Mouse (Mus musculus): ENCODE measurements around the gene D6Wsu163e. TPM values are rescaled to one million over a fixed set of nuclear protein-coding genes. Genes with fewer than 3 reads are reported as not detected.

Gene D6Wsu163e
- polyA plus RNA-seq, 1 experiment from 2014 or later, result 16.0 TPM

GRCm38 (mm10) chr6:126981539-126982234, 41.9 kb downstream of the D6Wsu163e start:
- no peak overlapping the region for H3K4me2 ChIP-seq (ENCODE audit: low read depth, low read length)
- peaks cover 3% of the 10 kb centered on the region; the same call in 1 of the 2 replicates for H3K36me3 ChIP-seq (ENCODE audit: control insufficient read depth, insufficient read depth)
- H3K27ac ChIP-seq (ENCODE audit: low read length), result peak overlapping the region; percentile 45; the same call in 1 of the 2 replicates
- H3K9ac ChIP-seq (ENCODE audit: low read length), result no peak overlapping the region
- H3K9me3 ChIP-seq (replicated peaks; ENCODE audit: control insufficient read depth, low read length), result no peaks in the 10 kb centered on the region
- ATAC-seq (replicated peaks; ENCODE audit: extremely low read depth, insufficient read depth, low FRiP score), result peak; percentile 63
- no peak overlapping the region for H3K4me3 ChIP-seq (ENCODE audit: low read length)
- peaks cover 5% of the 10 kb centered on the region for H3K4me1 ChIP-seq (ENCODE audit: control insufficient read depth, insufficient read depth, low read length)
- H3K27me3 ChIP-seq (ENCODE audit: control insufficient read depth, insufficient read depth, low read length), result no peaks in the 10 kb centered on the region
- WGBS, result 25% methylated on average over 5 of the region's 5 CpGs

- H3K4me2 ChIP-seq (ENCODE audit: low read depth, low read length), result no peak overlapping the region
- no peak overlapping the region for H3K9ac ChIP-seq (ENCODE audit: low read length)
- WGBS, result 61% methylated on average over 2 of the region's 2 CpGs
- no peaks in the 10 kb centered on the region for H3K36me3 ChIP-seq (ENCODE audit: control insufficient read depth, insufficient read depth)
- ATAC-seq (replicated peaks; ENCODE audit: extremely low read depth, insufficient read depth, low FRiP score), result no peak
- H3K27me3 ChIP-seq (ENCODE audit: control insufficient read depth, insufficient read depth, low read length), result no peaks in the 10 kb centered on the region
- no peak overlapping the region for H3K4me3 ChIP-seq (ENCODE audit: low read length)
- H3K4me1 ChIP-seq (ENCODE audit: control insufficient read depth, insufficient read depth, low read length), result no peaks in the 10 kb centered on the region
- no peak overlapping the region for H3K27ac ChIP-seq (ENCODE audit: low read length)
- H3K9me3 ChIP-seq (replicated peaks; ENCODE audit: control insufficient read depth, low read length), result no peaks in the 10 kb centered on the region
These were observed 53.9 kb downstream of the D6Wsu163e start for GRCm38 (mm10) chr6:126993676-126994075.

GRCm38 (mm10) chr6:126995494-126995893, 55.7 kb downstream of the D6Wsu163e start:
- H3K27ac ChIP-seq (ENCODE audit: low read length), result no peak overlapping the region
- H3K4me1 ChIP-seq (ENCODE audit: control insufficient read depth, insufficient read depth, low read length), result no peaks in the 10 kb centered on the region
- WGBS, result 43% methylated on average over 3 of the region's 3 CpGs
- H3K27me3 ChIP-seq (ENCODE audit: control insufficient read depth, insufficient read depth, low read length), result no peaks in the 10 kb centered on the region
- H3K9ac ChIP-seq (ENCODE audit: low read length), result no peak overlapping the region
- no peak overlapping the region for H3K4me3 ChIP-seq (ENCODE audit: low read length)
- H3K36me3 ChIP-seq (ENCODE audit: control insufficient read depth, insufficient read depth), result no peaks in the 10 kb centered on the region
- no peak for ATAC-seq (replicated peaks; ENCODE audit: extremely low read depth, insufficient read depth, low FRiP score)
- no peaks in the 10 kb centered on the region for H3K9me3 ChIP-seq (replicated peaks; ENCODE audit: control insufficient read depth, low read length)
- H3K4me2 ChIP-seq (ENCODE audit: low read depth, low read length), result no peak overlapping the region

GRCm38 (mm10) chr6:126996399-126996798, 56.6 kb downstream of the D6Wsu163e start:
- 64% methylated on average over 5 of the region's 5 CpGs for WGBS

GRCm38 (mm10) chr6:127005646-127006045, 65.9 kb downstream of the D6Wsu163e start:
- no peaks in the 10 kb centered on the region for H3K36me3 ChIP-seq (ENCODE audit: control insufficient read depth, insufficient read depth)
- 88% methylated on average over 3 of the region's 3 CpGs for WGBS
- ATAC-seq (replicated peaks; ENCODE audit: extremely low read depth, insufficient read depth, low FRiP score), result no peak
- no peak overlapping the region for H3K4me3 ChIP-seq (ENCODE audit: low read length)
- H3K9me3 ChIP-seq (replicated peaks; ENCODE audit: control insufficient read depth, low read length), result no peaks in the 10 kb centered on the region
- no peaks in the 10 kb centered on the region for H3K4me1 ChIP-seq (ENCODE audit: control insufficient read depth, insufficient read depth, low read length)
- H3K9ac ChIP-seq (ENCODE audit: low read length), result no peak overlapping the region
- no peak overlapping the region for H3K4me2 ChIP-seq (ENCODE audit: low read depth, low read length)
- no peak overlapping the region for H3K27ac ChIP-seq (ENCODE audit: low read length)
- H3K27me3 ChIP-seq (ENCODE audit: control insufficient read depth, insufficient read depth, low read length), result no peaks in the 10 kb centered on the region

More at GRCm38 (mm10) chr6:126996399-126996798, 56.6 kb downstream of the D6Wsu163e start:
- Histone ChIP-seq H3K27ac (ENCODE audit: low read length) (no peak overlapping the region), H3K4me2 (ENCODE audit: low read depth, low read length) (no peak overlapping the region), H3K36me3 (ENCODE audit: control insufficient read depth, insufficient read depth) (no peaks in the 10 kb centered on the region), H3K4me1 (ENCODE audit: control insufficient read depth, insufficient read depth, low read length) (no peaks in the 10 kb centered on the region), H3K27me3 (ENCODE audit: control insufficient read depth, insufficient read depth, low read length) (no peaks in the 10 kb centered on the region), H3K4me3 (ENCODE audit: low read length) (no peak overlapping the region), H3K9ac (ENCODE audit: low read length) (no peak overlapping the region), H3K9me3 (replicated peaks; ENCODE audit: control insufficient read depth, low read length) (no peaks in the 10 kb centered on the region)
- no peak for ATAC-seq (replicated peaks; ENCODE audit: extremely low read depth, insufficient read depth, low FRiP score)

- Histone ChIP-seq H3K4me2 (ENCODE audit: low read depth, low read length) (no peak overlapping the region), H3K9me3 (replicated peaks; ENCODE audit: control insufficient read depth, low read length) (no peaks in the 10 kb centered on the region), H3K36me3 (ENCODE audit: control insufficient read depth, insufficient read depth) (no peaks in the 10 kb centered on the region), H3K4me1 (ENCODE audit: control insufficient read depth, insufficient read depth, low read length) (no peaks in the 10 kb centered on the region), H3K27ac (ENCODE audit: low read length) (no peak overlapping the region), H3K9ac (ENCODE audit: low read length) (no peak overlapping the region), H3K4me3 (ENCODE audit: low read length) (no peak overlapping the region), H3K27me3 (ENCODE audit: control insufficient read depth, insufficient read depth, low read length) (no peaks in the 10 kb centered on the region)
- WGBS, result 71% methylated on average over 3 of the region's 3 CpGs
- ATAC-seq (replicated peaks; ENCODE audit: extremely low read depth, insufficient read depth, low FRiP score), result no peak
These were observed 66.8 kb downstream of the D6Wsu163e start for GRCm38 (mm10) chr6:127006551-127006950.

- Histone ChIP-seq H3K4me2 (ENCODE audit: low read depth, low read length) (no peak overlapping the region), H3K36me3 (ENCODE audit: control insufficient read depth, insufficient read depth) (no peaks in the 10 kb centered on the region), H3K4me1 (ENCODE audit: control insufficient read depth, insufficient read depth, low read length) (0 out of 2 replicates have a peak, but pooled peaks cover 2% of the 10 kb centered on the region), H3K9ac (ENCODE audit: low read length) (no peak overlapping the region), H3K27me3 (ENCODE audit: control insufficient read depth, insufficient read depth, low read length) (no peaks in the 10 kb centered on the region), H3K27ac (ENCODE audit: low read length) (no peak overlapping the region), H3K9me3 (replicated peaks; ENCODE audit: control insufficient read depth, low read length) (no peaks in the 10 kb centered on the region), H3K4me3 (ENCODE audit: low read length) (no peak overlapping the region)
- WGBS, result 84% methylated on average over 13 of the region's 13 CpGs
- ATAC-seq (replicated peaks; ENCODE audit: extremely low read depth, insufficient read depth, low FRiP score), result no peak
These were observed 70.3 kb downstream of the D6Wsu163e start for GRCm38 (mm10) chr6:127010021-127010420.

- no peaks in the 10 kb centered on the region for H3K27me3 ChIP-seq (ENCODE audit: control insufficient read depth, insufficient read depth, low read length)
- 78% methylated on average over 13 of the region's 13 CpGs for WGBS
- no peaks in the 10 kb centered on the region for H3K36me3 ChIP-seq (ENCODE audit: control insufficient read depth, insufficient read depth)
- 0 out of 2 replicates have a peak, but pooled peaks cover 5% of the 10 kb centered on the region for H3K4me1 ChIP-seq (ENCODE audit: control insufficient read depth, insufficient read depth, low read length)
- no peak overlapping the region for H3K27ac ChIP-seq (ENCODE audit: low read length)
- no peak overlapping the region for H3K4me2 ChIP-seq (ENCODE audit: low read depth, low read length)
- H3K9me3 ChIP-seq (replicated peaks; ENCODE audit: control insufficient read depth, low read length), result no peaks in the 10 kb centered on the region
- no peak for ATAC-seq (replicated peaks; ENCODE audit: extremely low read depth, insufficient read depth, low FRiP score)
- H3K9ac ChIP-seq (ENCODE audit: low read length), result no peak overlapping the region
- no peak overlapping the region for H3K4me3 ChIP-seq (ENCODE audit: low read length)
These were observed 72.3 kb downstream of the D6Wsu163e start for GRCm38 (mm10) chr6:127011947-127012535.

All from heart, embryonic 16.5 days (tissue).